Mouse (Mus musculus) hindlimb bud, embryonic 11.5 days (tissue): ENCODE measurements at regions not wholly inside any gene's neighbourhood (a gene's known extent, or its start where the extent isn't known, plus 50 kb on each side); places are given as distances from the start of the nearest gene placed in this dataset.

Experiments used
- DNase-seq: peaks from one replicate; pipeline ENCODE4 v3.0.0-alpha.2; 2012; ENCODE audit warnings: low read depth, low spot score; ENCODE audit errors: extremely low spot score

DNA sequence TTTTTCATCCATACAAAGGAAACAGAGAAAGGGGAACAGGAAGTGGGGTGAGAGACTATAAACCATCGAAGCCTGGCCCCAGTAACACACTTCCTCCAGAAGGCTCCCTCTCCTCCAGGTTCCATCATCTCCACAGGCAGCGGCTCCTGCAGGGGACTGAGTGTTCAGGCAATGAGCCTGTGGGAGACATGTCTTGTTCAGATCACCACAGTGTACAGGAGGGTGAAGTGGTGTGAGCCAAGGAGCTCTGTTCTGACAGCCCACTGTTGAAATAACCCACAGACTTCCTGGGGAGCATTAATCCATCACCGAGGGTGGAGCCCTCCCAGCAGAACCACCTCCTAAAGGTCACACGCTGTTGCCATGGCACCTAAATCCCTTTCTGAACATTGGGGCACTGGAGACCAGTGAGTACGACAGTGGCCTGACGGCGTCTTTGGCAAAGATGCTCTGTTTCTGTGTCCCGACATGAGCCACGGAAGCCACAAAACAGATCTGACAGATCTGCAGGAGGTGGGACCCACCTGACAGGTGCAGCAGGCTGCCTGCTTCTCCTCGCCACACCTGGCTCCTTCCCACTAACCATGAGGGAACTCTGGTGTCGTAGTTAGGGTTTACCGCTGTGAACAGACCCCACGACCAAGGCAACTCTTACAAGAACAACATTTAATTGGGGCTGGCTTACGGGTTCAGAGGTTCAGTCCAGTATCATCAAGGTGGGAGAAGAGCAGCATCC lies 60.9 kb downstream of the Psmg1 start:
- no peak for DNase-seq

DNA sequence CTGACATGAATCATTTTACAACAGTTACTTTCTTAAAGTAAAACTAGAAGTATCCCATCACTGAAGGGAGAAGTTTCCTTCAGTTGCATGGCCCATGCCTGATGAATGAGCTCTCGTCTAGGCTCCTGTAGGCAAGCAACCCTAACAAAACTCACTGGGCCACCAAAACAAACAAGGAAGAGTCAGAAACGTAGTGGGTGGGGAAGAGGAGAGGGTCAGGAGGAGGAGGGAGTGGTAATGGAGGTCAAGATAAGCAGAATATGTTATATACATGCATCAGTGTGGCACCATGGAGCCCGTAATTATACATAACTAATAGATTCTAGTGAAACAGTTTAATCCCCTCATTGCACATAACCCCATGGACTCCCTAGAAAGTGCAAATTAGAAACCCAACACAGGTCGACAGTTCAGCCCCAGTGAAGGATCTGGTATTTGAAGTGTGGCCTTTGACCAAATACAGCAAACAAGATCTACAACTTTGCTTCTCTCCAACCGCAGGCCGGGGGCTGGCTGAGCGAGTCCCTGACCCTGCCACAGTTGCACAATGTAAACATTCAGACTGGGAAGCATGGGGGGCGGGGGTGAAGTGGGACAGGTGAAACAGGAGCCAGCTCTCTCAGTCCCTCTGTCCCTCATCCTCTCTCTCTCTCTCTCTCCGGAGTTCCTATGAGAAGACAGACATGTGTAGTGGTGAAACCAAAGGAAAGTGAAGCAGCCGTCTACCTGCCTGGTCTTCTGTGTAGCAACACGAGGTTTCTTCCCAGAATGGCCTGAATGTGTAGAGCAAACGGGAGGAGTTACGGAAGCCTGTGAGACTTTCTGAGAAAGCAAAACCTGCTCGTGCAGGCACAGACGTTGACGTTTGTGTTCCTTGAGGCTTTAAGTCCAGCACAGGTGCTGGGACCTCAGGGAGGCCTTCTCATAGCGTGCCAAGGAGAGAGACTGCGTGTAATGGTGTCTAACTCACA lies 62.2 kb downstream of the Psmg1 start:
- no peak for DNase-seq

DNA sequence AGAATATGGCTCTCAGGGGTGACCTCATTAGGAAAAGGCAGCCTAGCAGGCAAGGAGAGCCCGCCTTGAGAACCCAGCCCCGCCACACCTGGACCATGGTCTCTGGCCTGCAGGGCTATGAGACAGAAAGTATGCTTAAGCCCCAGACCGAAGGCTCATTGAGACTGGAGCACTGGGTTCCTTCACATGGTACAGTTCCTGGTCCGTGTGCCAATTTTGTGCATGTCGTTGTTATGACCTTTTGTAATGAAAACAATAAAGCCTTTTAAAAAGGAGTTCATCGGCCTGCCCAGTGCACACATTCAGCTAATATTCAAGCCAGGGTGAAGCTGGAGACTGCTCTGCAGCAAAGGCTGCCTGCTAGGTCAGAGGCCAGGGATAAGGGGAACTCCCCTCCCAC lies 64.2 kb downstream of the Psmg1 start:
- DNase-seq: no peak

DNA sequence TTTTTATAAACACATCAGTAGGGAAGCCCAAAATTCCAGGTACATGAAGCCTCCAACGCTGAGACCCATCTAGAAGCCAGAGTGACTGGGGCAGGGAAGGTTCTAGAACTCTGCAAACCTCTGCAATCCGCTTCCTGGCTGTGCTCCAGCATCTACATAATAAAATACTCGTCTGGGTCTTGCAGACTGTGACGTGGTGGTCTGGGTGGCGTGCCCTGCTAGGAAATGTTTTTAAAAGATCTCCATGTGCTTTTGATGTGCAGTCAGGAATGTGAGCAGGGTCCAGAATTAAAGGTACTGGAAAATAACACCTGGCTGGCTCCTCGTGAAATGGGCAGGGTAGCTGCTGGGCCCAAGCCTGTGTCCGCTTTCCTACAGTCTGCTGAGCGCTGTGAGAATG lies 66.0 kb downstream of the Psmg1 start:
- DNase-seq: no peak

DNA sequence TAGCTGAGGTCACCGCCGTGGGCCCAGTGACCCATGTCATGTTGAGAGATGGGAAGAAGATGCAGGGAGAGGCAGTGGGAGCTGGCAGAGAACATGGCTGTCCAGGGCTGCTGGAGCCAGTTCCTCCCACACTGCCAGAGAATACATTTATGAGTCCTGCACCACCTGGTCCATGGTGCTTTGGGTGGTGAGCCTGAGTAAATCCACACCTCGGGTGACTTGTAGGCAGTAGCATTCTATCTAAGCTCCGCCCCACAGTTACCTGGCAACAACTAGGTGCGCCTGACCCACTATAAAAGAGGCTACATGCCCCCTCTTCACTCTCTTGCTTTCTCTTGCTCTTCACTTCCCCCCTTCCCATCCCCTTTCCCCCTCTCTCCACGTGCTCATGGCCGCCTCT lies 66.8 kb downstream of the Psmg1 start:
- no peak for DNase-seq

DNA sequence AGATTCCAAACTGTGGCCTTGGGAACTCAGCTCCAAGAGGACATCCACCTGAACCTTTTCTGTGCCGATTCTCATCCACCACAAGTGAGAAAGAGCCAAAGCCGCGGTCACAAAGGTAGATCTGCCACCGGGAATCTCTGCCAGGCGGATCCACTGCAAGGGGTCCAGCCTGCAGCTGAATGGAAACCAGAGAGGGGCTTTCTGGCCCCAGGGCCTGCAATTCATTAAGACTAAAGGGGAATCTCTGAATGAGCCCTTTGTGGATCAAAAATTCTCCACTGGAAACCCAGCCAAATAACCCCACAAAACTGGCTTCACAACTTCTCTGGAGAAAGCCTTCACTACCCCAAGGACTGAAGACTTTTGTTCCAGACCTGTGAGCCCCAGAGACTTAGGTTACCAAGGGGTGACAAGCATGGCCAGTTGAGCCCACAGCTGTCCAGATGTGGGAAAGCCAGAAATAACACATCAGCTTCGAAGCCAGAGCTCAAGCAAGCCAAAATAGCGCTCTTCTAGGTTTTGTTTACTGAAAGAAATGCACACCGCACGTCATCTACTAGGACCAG lies 68.3 kb downstream of the Psmg1 start:
- no peak for DNase-seq

DNA sequence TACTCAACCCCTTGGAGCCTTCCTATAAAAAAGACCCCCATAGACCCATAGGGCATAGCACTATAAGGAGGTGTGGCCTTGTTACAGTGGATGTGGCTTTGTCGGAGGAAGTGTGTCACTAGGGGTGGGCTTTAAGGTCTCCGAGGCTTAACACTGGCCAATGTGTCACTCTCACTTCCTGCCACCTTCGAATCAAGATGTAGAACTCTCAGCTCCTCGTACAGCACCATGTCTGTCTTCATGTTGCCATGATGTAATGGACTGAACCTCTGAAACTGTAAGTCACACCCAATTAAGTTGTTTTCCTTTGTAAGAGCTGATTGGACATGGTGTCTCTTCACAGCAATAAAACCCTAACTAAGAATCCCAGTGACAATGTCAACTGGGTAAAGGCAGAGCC lies 69.6 kb downstream of the Psmg1 start:
- DNase-seq: no peak

DNA sequence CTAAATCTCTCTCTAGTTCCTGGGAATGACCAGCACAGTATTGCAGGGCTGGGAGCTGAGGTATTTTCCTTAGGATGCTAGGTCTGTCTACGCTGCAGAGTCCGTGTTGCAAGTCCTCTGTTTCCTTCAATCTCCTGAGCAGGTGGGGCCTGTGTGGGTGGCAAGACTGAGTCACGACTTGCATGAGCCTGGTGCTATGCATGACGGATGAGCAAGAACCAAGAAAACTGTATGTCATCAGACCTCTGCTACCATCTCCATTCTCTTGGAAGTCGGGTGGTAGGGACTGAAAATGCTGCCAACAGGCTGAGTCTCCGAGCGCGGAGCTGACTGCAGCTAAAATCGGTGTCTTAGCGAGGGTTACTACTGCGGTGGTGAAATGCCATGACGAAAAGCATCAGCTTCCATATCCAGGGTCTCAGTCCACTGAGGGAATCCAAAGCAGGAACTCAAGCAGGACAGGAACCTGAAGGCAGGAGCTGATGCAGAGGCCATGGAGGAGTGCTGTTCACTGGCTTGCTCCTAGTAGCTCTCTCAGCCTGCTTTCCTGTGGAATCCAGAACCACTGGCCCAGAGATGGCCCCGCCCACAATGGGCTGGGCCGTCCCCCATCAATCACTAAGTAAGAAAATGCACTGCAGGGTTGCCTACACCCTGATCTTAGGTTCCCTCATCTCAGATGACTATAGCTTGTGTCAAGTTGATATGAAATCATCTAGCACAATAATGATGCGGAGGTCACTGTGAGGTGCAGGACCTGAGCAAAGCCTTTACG lies 71.9 kb downstream of the Psmg1 start:
- no peak for DNase-seq

DNA sequence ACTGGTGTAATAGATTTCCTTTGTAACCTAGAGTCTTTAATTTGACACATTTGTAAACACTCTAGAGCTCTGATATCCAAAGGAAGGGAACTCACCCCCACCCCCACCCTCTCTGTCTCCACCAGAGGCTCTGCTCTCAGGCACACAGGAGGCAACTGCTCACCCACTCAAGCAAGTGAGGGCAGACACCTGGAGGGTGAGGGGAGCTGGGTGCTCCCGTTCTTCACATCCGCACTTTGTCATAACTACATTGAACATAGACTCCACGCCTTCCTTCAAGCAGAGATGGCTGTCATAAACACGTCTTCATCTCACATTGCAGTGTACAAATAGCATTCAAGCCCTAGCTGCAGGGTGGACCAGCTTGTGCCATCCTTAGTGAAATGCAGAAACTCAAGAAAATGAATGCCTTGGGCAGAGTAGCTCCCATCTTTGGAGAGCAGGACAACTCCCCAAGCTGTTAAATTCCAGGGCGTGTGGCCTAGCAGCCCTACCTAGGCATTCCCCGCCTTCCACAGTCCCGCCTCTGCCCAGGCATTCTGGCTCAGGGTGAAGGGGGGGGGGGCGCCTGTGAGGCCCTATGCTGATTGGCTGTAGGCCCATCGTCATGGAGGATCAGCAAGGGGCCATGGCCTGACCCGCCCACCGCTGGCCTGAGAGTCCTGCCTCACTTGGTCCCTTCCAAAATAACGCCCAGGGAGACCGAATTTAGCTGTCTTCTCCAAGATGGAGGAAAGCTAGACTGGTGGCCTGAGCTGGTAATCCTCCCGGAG lies 72.9 kb downstream of the Psmg1 start:
- no peak for DNase-seq

DNA sequence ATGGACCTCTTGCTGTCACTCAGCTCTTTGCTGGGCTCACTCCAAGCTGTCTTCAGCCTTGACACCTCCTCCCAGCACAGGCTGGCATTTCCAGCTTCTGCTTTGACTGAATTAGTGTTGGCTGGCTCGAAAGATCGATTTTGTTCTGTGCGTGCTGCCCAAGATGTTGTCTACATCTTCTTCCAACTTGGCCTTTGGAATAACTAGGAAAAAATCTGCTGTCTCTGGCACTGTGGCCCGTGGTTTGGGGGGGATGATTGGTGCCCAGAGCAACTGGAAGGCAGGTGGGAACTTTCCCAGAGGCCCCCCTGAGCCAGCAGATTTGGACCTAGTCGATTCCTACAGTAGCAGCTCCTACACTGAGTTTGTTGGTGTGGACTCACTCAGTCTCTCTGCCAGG lies 76.9 kb downstream of the Psmg1 start:
- DNase-seq: no peak

DNA sequence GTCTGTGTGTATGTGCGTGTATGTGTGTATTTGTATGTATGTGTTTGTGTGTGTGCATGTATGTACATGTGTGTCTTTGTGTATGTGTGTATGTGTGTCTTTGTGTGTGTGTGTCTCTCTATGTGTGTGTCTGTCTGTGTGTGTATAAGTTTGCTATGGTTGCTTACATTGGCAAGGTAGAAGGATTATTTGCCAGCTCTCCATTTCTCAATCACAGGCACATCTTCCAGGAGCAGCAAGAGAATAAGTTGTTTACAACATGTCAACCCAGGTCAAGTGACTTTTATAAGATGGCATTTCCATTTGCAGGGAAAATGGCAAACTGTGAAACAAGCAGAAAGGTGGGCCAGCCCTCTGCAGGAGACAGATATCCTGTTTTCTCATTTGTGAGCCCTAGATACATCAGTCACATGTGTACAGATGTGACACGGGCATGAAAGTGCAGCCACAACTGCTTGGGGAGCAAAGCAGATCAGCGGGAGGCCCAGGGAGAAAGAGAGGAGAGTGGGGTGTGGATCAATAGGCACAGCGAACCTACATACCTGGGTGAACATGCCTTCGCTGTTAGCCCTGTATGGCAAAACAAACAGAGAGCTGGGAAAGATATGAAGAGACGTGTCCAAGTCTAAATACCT lies 86.1 kb downstream of the Psmg1 start:
- DNase-seq: no peak

DNA sequence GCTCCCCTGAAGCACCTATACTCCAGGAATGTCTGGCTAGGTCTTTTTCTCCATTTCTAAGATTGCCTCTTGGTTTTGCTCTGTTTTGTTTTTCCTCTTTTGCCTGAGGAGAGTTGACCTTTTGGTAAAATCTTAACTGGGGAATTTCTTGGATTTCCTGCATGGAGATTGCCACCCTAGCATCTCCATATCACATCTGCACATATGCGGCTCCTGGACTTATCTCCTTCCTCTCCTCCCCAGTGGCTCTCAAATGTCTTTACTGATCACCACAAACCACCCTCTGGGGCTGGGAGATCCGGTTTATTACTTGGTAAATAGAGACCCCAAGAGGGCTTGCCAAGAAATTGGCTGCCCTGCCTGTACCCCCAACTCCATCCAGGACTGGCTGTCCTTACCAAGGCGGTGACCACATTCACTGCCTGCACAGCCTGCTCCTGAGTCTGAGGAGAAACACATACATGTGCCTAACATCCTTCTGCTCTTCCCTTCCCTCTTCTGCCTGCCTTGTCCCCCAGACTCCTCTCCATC lies 87.3 kb downstream of the Psmg1 start:
- DNase-seq: no peak

DNA sequence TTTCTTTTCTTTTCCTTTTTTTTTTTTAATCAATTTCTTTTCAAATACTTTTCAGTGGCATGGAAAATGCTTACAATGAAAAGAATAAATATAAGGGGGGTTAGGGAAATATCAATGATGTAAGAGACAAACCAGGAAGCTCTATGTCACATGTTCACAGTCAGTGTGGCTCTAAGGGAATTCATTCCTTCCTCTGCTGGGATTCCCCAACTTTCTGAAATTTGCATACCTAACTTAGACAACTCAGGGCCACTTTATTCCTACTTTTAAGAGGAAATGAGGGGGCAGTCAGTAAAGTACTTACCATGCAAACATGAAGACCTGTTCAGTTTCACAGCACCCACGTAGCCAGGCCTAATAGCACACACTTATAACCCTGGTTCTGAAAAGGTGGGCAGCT lies 88.6 kb downstream of the Psmg1 start:
- no peak for DNase-seq

DNA sequence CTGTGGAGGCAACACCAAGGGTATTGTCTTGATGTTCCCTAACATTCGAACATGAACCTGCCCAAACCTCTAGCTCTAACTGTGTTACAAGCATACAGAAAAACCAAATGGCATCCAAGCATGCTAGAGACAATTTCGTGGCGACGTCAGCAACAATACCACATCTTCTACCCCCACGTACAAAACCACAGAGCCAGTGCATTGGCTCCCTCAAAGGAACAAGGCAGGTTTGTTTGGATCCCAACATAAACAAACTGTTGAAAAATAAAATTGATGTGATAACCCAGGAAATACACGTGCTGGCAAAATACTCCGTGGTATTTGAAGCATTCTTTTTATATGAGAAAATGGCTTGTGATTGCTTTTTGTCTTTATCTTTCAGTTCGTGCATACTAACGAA lies 89.4 kb downstream of the Psmg1 start:
- DNase-seq: no peak

DNA sequence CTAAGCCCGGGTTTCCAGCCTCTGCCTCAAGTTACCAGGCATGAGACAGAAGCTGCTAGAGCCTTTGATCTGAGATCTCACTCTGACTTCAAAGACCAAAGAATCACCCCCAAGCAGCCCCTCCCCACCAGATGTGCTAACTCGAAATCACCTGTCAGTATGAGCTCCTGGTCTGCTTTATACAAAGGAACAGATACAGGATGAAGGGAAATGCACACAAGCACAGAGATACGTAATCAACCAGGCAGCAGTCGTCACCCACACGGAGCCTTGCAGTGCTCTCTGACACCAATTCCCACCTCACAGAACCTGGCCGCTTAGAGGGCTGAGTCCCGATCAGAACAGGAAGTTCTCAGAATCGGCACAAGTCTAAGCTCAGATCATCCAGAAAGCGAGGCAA lies 90.6 kb downstream of the Psmg1 start:
- DNase-seq: no peak

DNA sequence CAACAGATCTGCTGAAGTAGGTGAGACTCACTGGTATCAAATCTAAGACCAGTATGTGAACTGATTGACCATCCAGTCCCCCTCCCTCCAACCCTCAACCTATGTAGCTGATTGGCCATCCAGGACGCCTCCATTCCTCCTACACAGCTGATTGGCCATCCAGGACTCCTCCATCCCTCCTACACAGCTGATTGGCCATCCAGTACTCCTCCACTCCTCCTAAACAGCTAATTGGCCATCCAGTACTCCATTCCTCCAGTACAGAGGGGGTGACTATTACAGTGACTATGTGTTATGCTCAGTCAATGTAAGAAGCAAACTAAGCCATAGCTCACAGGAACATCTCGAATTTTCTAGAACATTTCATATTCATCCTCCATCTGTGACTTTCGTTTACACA lies 91.1 kb downstream of the Psmg1 start:
- no peak for DNase-seq

DNA sequence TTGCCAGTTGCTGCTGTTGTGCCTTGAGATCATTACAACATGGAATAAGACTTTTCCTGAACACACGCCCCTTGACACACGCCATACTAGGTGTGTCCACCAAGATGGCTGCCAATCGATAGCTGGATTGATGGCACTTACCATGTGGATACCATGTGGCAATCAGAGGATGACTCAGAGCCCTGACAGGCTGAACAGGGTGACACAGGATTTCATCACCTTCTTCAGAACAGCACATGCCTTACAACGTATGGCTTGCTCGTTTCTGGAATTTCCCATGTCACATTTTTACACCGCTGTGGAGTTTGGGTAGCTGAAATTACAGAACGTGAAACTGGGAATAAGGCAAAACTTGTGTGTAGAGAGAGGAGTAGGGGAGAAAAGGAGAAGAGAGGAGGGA lies 92.9 kb downstream of the Psmg1 start:
- no peak for DNase-seq

DNA sequence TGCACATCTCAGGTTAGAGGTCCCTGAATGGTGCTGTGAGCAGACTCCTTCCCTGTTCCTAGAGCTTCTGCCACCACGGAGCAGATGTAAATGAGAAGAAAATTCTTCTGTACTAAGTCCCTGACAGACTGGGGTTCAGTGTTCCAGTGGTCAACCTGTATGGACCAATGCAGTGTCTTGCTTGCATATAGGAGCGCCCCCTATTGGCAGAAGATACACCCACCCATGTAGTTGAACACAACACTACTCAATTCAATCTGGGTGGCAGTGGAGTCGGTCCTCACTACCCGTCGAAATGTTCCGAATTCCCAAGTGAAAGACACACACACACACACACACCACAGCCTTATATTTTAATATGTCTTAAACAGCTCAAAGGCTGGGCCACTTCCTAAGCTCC lies 94.6 kb downstream of the Psmg1 start:
- no peak for DNase-seq

DNA sequence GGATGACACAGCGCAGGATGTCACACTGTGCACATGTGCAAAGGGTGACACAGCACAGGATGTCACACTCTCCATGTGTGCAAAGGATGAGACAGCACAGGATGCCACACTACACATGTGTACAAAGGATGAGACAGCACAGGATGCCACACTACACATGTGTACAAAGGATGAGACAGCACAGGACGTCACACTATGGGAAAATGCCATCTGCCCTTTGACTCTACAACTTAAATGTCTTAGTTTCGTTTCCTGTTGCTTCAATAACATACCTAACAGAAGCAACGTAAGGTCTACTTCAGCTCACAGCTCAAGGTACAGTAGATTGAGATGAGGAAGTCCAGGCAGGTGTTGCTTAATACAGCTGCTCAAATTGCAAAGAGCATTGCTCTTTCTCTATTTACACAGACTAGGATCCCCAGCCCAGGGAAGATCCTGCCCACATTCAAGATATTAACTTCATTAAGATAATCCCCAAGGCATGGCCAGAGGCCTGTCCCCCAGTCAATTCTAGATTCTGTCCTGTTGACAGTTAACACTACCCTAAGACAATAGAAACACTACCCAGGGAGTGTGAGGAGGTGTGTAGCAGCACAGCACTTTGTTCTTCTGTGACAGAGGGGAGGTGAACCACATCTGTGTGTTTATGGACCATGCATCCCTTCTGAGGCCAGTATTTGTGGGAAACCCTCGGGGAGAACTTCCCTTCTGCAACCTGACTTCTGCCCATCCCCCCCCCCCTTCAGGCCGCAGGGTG lies 97.0 kb downstream of the Psmg1 start:
- no peak for DNase-seq
